ENCODE assay signal across 15 mouse cellular contexts in genomic region chr4:154118782-154119181, GRCm38 (mm10). TPM values are rescaled to one million over a fixed set of nuclear protein-coding genes. Genes with fewer than 3 reads are reported as not detected.
A peak's percentile ranks its signal among the peaks of the same experiment; 100 is the strongest.
DNase-seq lines count a peak whose midpoint lies in the region; ATAC-seq lines count a peak whose summit lies in the region.
"Had no signal": no experiment of that assay in that cellular context is flagged by ENCODE, and none has a peak within 500 bp of the region (broad histone marks: within the 10 kb centered on the region; RNA-seq: fewer than 3 reads in every experiment).

No protein-coding gene starts in this region.

- no peak overlapping the region for H3K27ac ChIP-seq in midbrain, embryonic 10.5 days (replicated peaks)
- H3K27ac ChIP-seq in midbrain, embryonic 14.5 days (replicated peaks; ENCODE audit: low read depth, low read length), result no peak overlapping the region
- H3K27ac ChIP-seq in liver, embryonic 12.5 days, result peak overlapping the region; percentile 32
- no peak overlapping the region for H3K27ac ChIP-seq in stomach, embryonic 14.5 days (ENCODE audit: low read length)
- H3K27ac ChIP-seq: hindbrain, embryonic 10.5 days; kidney, embryonic 15.5 days; neural tube, embryonic 12.5 days had no signal

- no peak for ATAC-seq in midbrain, embryonic 14.5 days (ENCODE audit: low FRiP score, low TSS enrichment)
- no peak for ATAC-seq in liver, embryonic 12.5 days
- ATAC-seq in stomach, embryonic 14.5 days (ENCODE audit: insufficient number of reproducible peaks, insufficient read depth, low FRiP score, low read depth), result peak; percentile 84; the same call in 1 of the 2 replicates
- ATAC-seq: forebrain, embryonic 16.5 days had no signal

- no peak overlapping the region for H3K9ac ChIP-seq in midbrain, embryonic 14.5 days (replicated peaks; ENCODE audit: low read length)
- H3K9ac ChIP-seq in liver, embryonic 12.5 days, result no peak overlapping the region
- H3K9ac ChIP-seq in stomach, embryonic 14.5 days (replicated peaks; ENCODE audit: low read depth, low read length), result no peak overlapping the region
- H3K9ac ChIP-seq: kidney, embryonic 15.5 days; neural tube, embryonic 12.5 days had no signal

- H3K4me2 ChIP-seq in midbrain, embryonic 14.5 days (ENCODE audit: low read length), result no peak overlapping the region
- peak overlapping the region; percentile 17; the same call in 1 of the 2 replicates for H3K4me2 ChIP-seq in liver, embryonic 12.5 days
- H3K4me2 ChIP-seq in stomach, embryonic 14.5 days (replicated peaks; ENCODE audit: low read depth, low read length), result no peak overlapping the region
- H3K4me2 ChIP-seq: kidney, embryonic 15.5 days; neural tube, embryonic 12.5 days had no signal

- 67% methylated on average over 9 of the region's 9 CpGs for WGBS in midbrain, embryonic 10.5 days
- WGBS in midbrain, embryonic 14.5 days, result 61% methylated on average over 9 of the region's 9 CpGs
- 67% methylated on average over 9 of the region's 9 CpGs for WGBS in liver, embryonic 12.5 days (ENCODE audit: insufficient replicate concordance)
- WGBS in stomach, embryonic 14.5 days, result 50% methylated on average over 9 of the region's 9 CpGs

- H3K36me3 ChIP-seq in midbrain, embryonic 10.5 days, result no peaks in the 10 kb centered on the region
- H3K36me3 ChIP-seq in midbrain, embryonic 14.5 days (ENCODE audit: control insufficient read depth, insufficient read depth, low read length), result no peaks in the 10 kb centered on the region
- no peaks in the 10 kb centered on the region for H3K36me3 ChIP-seq in liver, embryonic 12.5 days
- no peaks in the 10 kb centered on the region for H3K36me3 ChIP-seq in stomach, embryonic 14.5 days (ENCODE audit: control insufficient read depth, insufficient read depth, low read length)
- H3K36me3 ChIP-seq: hindbrain, embryonic 10.5 days; kidney, embryonic 15.5 days; neural tube, embryonic 12.5 days had no signal

- H3K9me3 ChIP-seq in midbrain, embryonic 10.5 days (replicated peaks), result no peaks in the 10 kb centered on the region
- no peaks in the 10 kb centered on the region for H3K9me3 ChIP-seq in midbrain, embryonic 14.5 days (ENCODE audit: control insufficient read depth, low read length)
- no peaks in the 10 kb centered on the region for H3K9me3 ChIP-seq in liver, embryonic 12.5 days (replicated peaks)
- H3K9me3 ChIP-seq in stomach, embryonic 14.5 days (ENCODE audit: control insufficient read depth, low read depth, low read length), result no peaks in the 10 kb centered on the region
- H3K9me3 ChIP-seq: hindbrain, embryonic 10.5 days; kidney, embryonic 15.5 days; neural tube, embryonic 12.5 days had no signal

- DNase-seq in midbrain, embryonic 10.5 days (ENCODE audit: low spot score), result peak; percentile 40
- no peak for DNase-seq in midbrain, embryonic 14.5 days
- peak; percentile 84 for DNase-seq in cerebellum, adult 9-11 months
- DNase-seq in right cerebral cortex, postnatal 14 days, result no peak
- no peak for DNase-seq in MN1 (ENCODE audit: low spot score)
- no peak for DNase-seq in layer of hippocampus, postnatal 36 days
- DNase-seq: B cell, adult 2 months; thymus, postnatal 14 days had no signal

- H3K4me3 ChIP-seq in midbrain, embryonic 10.5 days, result no peak overlapping the region
- no peak overlapping the region for H3K4me3 ChIP-seq in midbrain, embryonic 14.5 days (replicated peaks; ENCODE audit: low read depth, low read length)
- no peak overlapping the region for H3K4me3 ChIP-seq in liver, embryonic 12.5 days
- no peak overlapping the region for H3K4me3 ChIP-seq in stomach, embryonic 14.5 days (ENCODE audit: low read depth, low read length)
- H3K4me3 ChIP-seq: hindbrain, embryonic 10.5 days; kidney, embryonic 15.5 days; neural tube, embryonic 12.5 days had no signal

- H3K27me3 ChIP-seq in midbrain, embryonic 10.5 days (ENCODE audit: low read depth, poor library complexity, severe bottlenecking), result peaks cover 88% of the 10 kb centered on the region
- H3K27me3 ChIP-seq in midbrain, embryonic 14.5 days (ENCODE audit: control insufficient read depth, insufficient read depth, low read length), result no peaks in the 10 kb centered on the region
- H3K27me3 ChIP-seq in liver, embryonic 12.5 days (replicated peaks), result no peaks in the 10 kb centered on the region
- H3K27me3 ChIP-seq in stomach, embryonic 14.5 days (ENCODE audit: control insufficient read depth, insufficient read depth, low read length), result no peaks in the 10 kb centered on the region

- H3K4me1 ChIP-seq in midbrain, embryonic 10.5 days, result peaks cover 19% of the 10 kb centered on the region
- no peaks in the 10 kb centered on the region for H3K4me1 ChIP-seq in midbrain, embryonic 14.5 days (ENCODE audit: control insufficient read depth, insufficient read depth, low read length)
- peaks cover 71% of the 10 kb centered on the region for H3K4me1 ChIP-seq in liver, embryonic 12.5 days
- 0 out of 2 replicates have a peak, but pooled peaks cover 3% of the 10 kb centered on the region for H3K4me1 ChIP-seq in stomach, embryonic 14.5 days (ENCODE audit: control insufficient read depth, insufficient read depth, low read length)
- H3K4me1 ChIP-seq: kidney, embryonic 15.5 days; neural tube, embryonic 12.5 days had no signal

RNA-seq across cellular contexts. Expression of gene Trp73, which starts 21.2 kb away (rescaled TPM):
- 0.30 and 0.36 TPM in 2 replicates for polyA plus RNA-seq in midbrain, embryonic 10.5 days (2016; fragmentation: Nextera tagmentation; extraction: Ambion mirVana)
- polyA plus RNA-seq in midbrain, embryonic 14.5 days (2014; fragmentation: Nextera tagmentation; extraction: Ambion mirVana), result 0.20 and 0.59 TPM in 2 replicates
- 0.04 and 0.17 TPM in 2 replicates for polyA plus RNA-seq in liver, embryonic 12.5 days (2016; fragmentation: Nextera tagmentation; extraction: Ambion mirVana)
- polyA plus RNA-seq in stomach, embryonic 14.5 days (2014; fragmentation: Nextera tagmentation; extraction: Ambion mirVana), result 0.32 and 0.42 TPM in 2 replicates
- total RNA-seq in layer of hippocampus, postnatal 36 days (2021), result 1 to 10 TPM; 1.6 to 3.1 TPM
- total RNA-seq: granulocyte monocyte progenitor cell, adult 5-6 weeks had no signal

RNA-seq across cellular contexts. Expression of gene Wrap73, which starts 23.4 kb away (rescaled TPM):
- polyA plus RNA-seq in midbrain, embryonic 10.5 days (2016; fragmentation: Nextera tagmentation; extraction: Ambion mirVana), result 47.2 and 53.1 TPM in 2 replicates
- 43.2 and 45.6 TPM in 2 replicates for polyA plus RNA-seq in midbrain, embryonic 14.5 days (2014; fragmentation: Nextera tagmentation; extraction: Ambion mirVana)
- 29.5 and 31.4 TPM in 2 replicates for polyA plus RNA-seq in liver, embryonic 12.5 days (2016; fragmentation: Nextera tagmentation; extraction: Ambion mirVana)
- 39.6 and 41.4 TPM in 2 replicates for polyA plus RNA-seq in stomach, embryonic 14.5 days (2014; fragmentation: Nextera tagmentation; extraction: Ambion mirVana)
- 10 to 100 TPM; 33.8 to 36.0 TPM for total RNA-seq in layer of hippocampus, postnatal 36 days (2021)

RNA-seq across cellular contexts. Expression of gene Tprgl, which starts 41.7 kb away (rescaled TPM):
- 120 and 129 TPM in 2 replicates for polyA plus RNA-seq in midbrain, embryonic 10.5 days (2016; fragmentation: Nextera tagmentation; extraction: Ambion mirVana)
- polyA plus RNA-seq in midbrain, embryonic 14.5 days (2014; fragmentation: Nextera tagmentation; extraction: Ambion mirVana), result 203 and 208 TPM in 2 replicates
- 162 and 167 TPM in 2 replicates for polyA plus RNA-seq in liver, embryonic 12.5 days (2016; fragmentation: Nextera tagmentation; extraction: Ambion mirVana)
- 126 and 135 TPM in 2 replicates for polyA plus RNA-seq in stomach, embryonic 14.5 days (2014; fragmentation: Nextera tagmentation; extraction: Ambion mirVana)
- 100 to 1,000 TPM; 161 to 177 TPM for total RNA-seq in layer of hippocampus, postnatal 36 days (2021)

RNA-seq across cellular contexts. Expression of gene Megf6, which starts 51.7 kb away (rescaled TPM):
- 21.6 and 23.4 TPM in 2 replicates for polyA plus RNA-seq in midbrain, embryonic 10.5 days (2016; fragmentation: Nextera tagmentation; extraction: Ambion mirVana)
- 6.9 and 8.4 TPM in 2 replicates for polyA plus RNA-seq in midbrain, embryonic 14.5 days (2014; fragmentation: Nextera tagmentation; extraction: Ambion mirVana)
- polyA plus RNA-seq in liver, embryonic 12.5 days (2016; fragmentation: Nextera tagmentation; extraction: Ambion mirVana), result 3.8 and 4.3 TPM in 2 replicates
- 16.8 and 20.9 TPM in 2 replicates for polyA plus RNA-seq in stomach, embryonic 14.5 days (2014; fragmentation: Nextera tagmentation; extraction: Ambion mirVana)
- total RNA-seq in layer of hippocampus, postnatal 36 days (2021), result 1 to 10 TPM; 5.1 to 5.2 TPM
- total RNA-seq: granulocyte monocyte progenitor cell, adult 5-6 weeks had no signal

Comparison
In these comparisons a context has a peak if more than half of its experiments do, and no peak if none do; other contexts are left out.
1. DNase-seq: peak in midbrain, embryonic 10.5 days (single experiment) and cerebellum, adult 9-11 months (single experiment); none in midbrain, embryonic 14.5 days (single experiment), right cerebral cortex, postnatal 14 days (single experiment), MN1 (single experiment) and layer of hippocampus, postnatal 36 days (0 of 2).